In genomic region chr8:83584771-83585170, GRCm38 (mm10) we compare ENCODE assay signal across 28 mouse cellular contexts. TPM values are rescaled to one million over a fixed set of nuclear protein-coding genes. Genes with fewer than 3 reads are reported as not detected.
DNase-seq lines count a peak whose midpoint lies in the region; ATAC-seq and TF ChIP-seq lines count a peak whose summit lies in the region.
"Had no signal": no experiment of that assay in that cellular context is flagged by ENCODE, and none has a peak within 500 bp of the region (broad histone marks: within the 10 kb centered on the region; RNA-seq: fewer than 3 reads in every experiment).

No protein-coding gene starts in this region.

- H3K4me1 ChIP-seq in forebrain, postnatal 0 days (ENCODE audit: insufficient read depth), result no peaks in the 10 kb centered on the region
- peaks cover 30% of the 10 kb centered on the region for H3K4me1 ChIP-seq in forebrain, embryonic 13.5 days
- H3K4me1 ChIP-seq in liver, embryonic 15.5 days (replicated peaks), result peaks cover 58% of the 10 kb centered on the region
- H3K4me1 ChIP-seq in liver, embryonic 11.5 days (replicated peaks; ENCODE audit: control insufficient read depth, insufficient read depth, low read length), result no peaks in the 10 kb centered on the region
- 0 out of 2 replicates have a peak, but pooled peaks cover 7% of the 10 kb centered on the region for H3K4me1 ChIP-seq in intestine, postnatal 0 days (replicated peaks; ENCODE audit: control insufficient read depth, insufficient read depth, low read length)

- no peaks in the 10 kb centered on the region for H3K9me3 ChIP-seq in forebrain, postnatal 0 days (ENCODE audit: low read length)
- no peaks in the 10 kb centered on the region for H3K9me3 ChIP-seq in forebrain, embryonic 13.5 days (replicated peaks)
- no peaks in the 10 kb centered on the region for H3K9me3 ChIP-seq in liver, embryonic 15.5 days (replicated peaks)
- H3K9me3 ChIP-seq in liver, embryonic 11.5 days (ENCODE audit: control insufficient read depth, low read length), result no peaks in the 10 kb centered on the region
- no peaks in the 10 kb centered on the region for H3K9me3 ChIP-seq in intestine, postnatal 0 days (ENCODE audit: control insufficient read depth)
- H3K9me3 ChIP-seq: embryonic facial prominence, embryonic 15.5 days; limb, embryonic 12.5 days; megakaryocyte, embryonic 14.5 days had no signal

- no peak overlapping the region for H3K4me3 ChIP-seq in forebrain, postnatal 0 days (ENCODE audit: low read depth, low read length)
- H3K4me3 ChIP-seq in forebrain, embryonic 13.5 days, result no peak overlapping the region
- no peak overlapping the region for H3K4me3 ChIP-seq in liver, embryonic 15.5 days (replicated peaks)
- H3K4me3 ChIP-seq in liver, embryonic 11.5 days (ENCODE audit: low read depth, low read length), result no peak overlapping the region
- no peak overlapping the region for H3K4me3 ChIP-seq in intestine, postnatal 0 days (ENCODE audit: low read depth, low read length)
- H3K4me3 ChIP-seq: embryonic facial prominence, embryonic 15.5 days; limb, embryonic 12.5 days; megakaryocyte, embryonic 14.5 days had no signal

- WGBS in forebrain, postnatal 0 days, result 79% methylated on average over 1 of the region's 1 CpGs
- 94% methylated on average over 1 of the region's 1 CpGs for WGBS in forebrain, embryonic 13.5 days
- 85% methylated on average over 1 of the region's 1 CpGs for WGBS in liver, embryonic 15.5 days (ENCODE audit: insufficient replicate concordance)
- 89% methylated on average over 1 of the region's 1 CpGs for WGBS in liver, embryonic 11.5 days
- 56% methylated on average over 1 of the region's 1 CpGs for WGBS in intestine, postnatal 0 days

- no peak for TF ChIP-seq POLR2A in brain, embryonic 14.5 days (IDR thresholded peaks at IDR 0.05; ENCODE audit: borderline replicate concordance, extremely low read depth, insufficient read depth, insufficient read length, poor library complexity, severe bottlenecking)

- H3K9ac ChIP-seq in forebrain, postnatal 0 days, result no peak overlapping the region
- H3K9ac ChIP-seq in forebrain, embryonic 13.5 days, result no peak overlapping the region
- no peak overlapping the region for H3K9ac ChIP-seq in liver, embryonic 15.5 days
- H3K9ac ChIP-seq in liver, embryonic 11.5 days (ENCODE audit: low read depth, low read length), result no peak overlapping the region
- no peak overlapping the region for H3K9ac ChIP-seq in intestine, postnatal 0 days (ENCODE audit: low read depth, low read length)
- H3K9ac ChIP-seq: embryonic facial prominence, embryonic 15.5 days; hindbrain, embryonic 14.5 days; limb, embryonic 12.5 days had no signal

- DNase-seq in forebrain, postnatal 0 days, result no peak
- no peak for DNase-seq in liver, embryonic 11.5 days (ENCODE audit: low spot score)
- DNase-seq in brain, embryonic 14.5 days (ENCODE audit: low read depth), result peak; percentile 31
- no peak for DNase-seq in left cerebral cortex, postnatal 4 days
- DNase-seq: adrenal gland, adult 8-10 months; gastrocnemius, postnatal 25 days; lung, adult 18-20 months; lung, postnatal 14 days had no signal

- no peak overlapping the region for H3K4me2 ChIP-seq in forebrain, postnatal 0 days (ENCODE audit: low read depth)
- no peak overlapping the region for H3K4me2 ChIP-seq in forebrain, embryonic 13.5 days
- H3K4me2 ChIP-seq in liver, embryonic 15.5 days, result no peak overlapping the region
- H3K4me2 ChIP-seq in liver, embryonic 11.5 days, result no peak overlapping the region
- H3K4me2 ChIP-seq in intestine, postnatal 0 days (replicated peaks; ENCODE audit: low read depth), result no peak overlapping the region
- H3K4me2 ChIP-seq: embryonic facial prominence, embryonic 15.5 days; hindbrain, embryonic 14.5 days; limb, embryonic 12.5 days had no signal

- H3K27ac ChIP-seq in forebrain, postnatal 0 days (ENCODE audit: low read depth, low read length), result no peak overlapping the region
- H3K27ac ChIP-seq in forebrain, embryonic 13.5 days, result no peak overlapping the region
- peak overlapping the region; percentile 34; the same call in 1 of the 2 replicates for H3K27ac ChIP-seq in liver, embryonic 15.5 days (replicated peaks)
- no peak overlapping the region for H3K27ac ChIP-seq in liver, embryonic 11.5 days (ENCODE audit: low read depth, low read length)
- H3K27ac ChIP-seq in intestine, postnatal 0 days (ENCODE audit: low read depth, low read length), result peak overlapping the region; percentile 60; the same call in 1 of the 2 replicates
- H3K27ac ChIP-seq: embryonic facial prominence, embryonic 15.5 days; hindbrain, embryonic 14.5 days; limb, embryonic 12.5 days; stomach, postnatal 0 days had no signal

- ATAC-seq in forebrain, postnatal 0 days, result no peak
- no peak for ATAC-seq in forebrain, embryonic 13.5 days
- no peak for ATAC-seq in liver, embryonic 15.5 days (ENCODE audit: insufficient read depth)
- ATAC-seq in liver, embryonic 11.5 days (replicated peaks; ENCODE audit: low FRiP score), result no peak
- peak; percentile 26 for ATAC-seq in intestine, postnatal 0 days
- ATAC-seq: midbrain, embryonic 16.5 days; Patski had no signal

- TF ChIP-seq CTCF in forebrain, postnatal 0 days (IDR thresholded peaks at IDR 0.05; ENCODE audit: low read depth), result 0 out of 2 replicates have a peak, but pooled peaks have one; percentile 2
- TF ChIP-seq CTCF in brain, embryonic 14.5 days (IDR thresholded peaks at IDR 0.05; ENCODE audit: borderline replicate concordance, extremely low read depth, insufficient read depth, insufficient read length), result no peak
- no peak for TF ChIP-seq CTCF in intestine, postnatal 0 days (IDR thresholded peaks at IDR 0.05; ENCODE audit: low read depth)

- intact Hi-C loops in left cerebral cortex, postnatal 4 days (cut with DNase I), result no loop called here

- H3K36me3 ChIP-seq in forebrain, postnatal 0 days (ENCODE audit: insufficient read depth), result peaks cover 6% of the 10 kb centered on the region; the same call in 1 of the 2 replicates
- H3K36me3 ChIP-seq in forebrain, embryonic 13.5 days (ENCODE audit: poor library complexity, severe bottlenecking), result peaks cover 42% of the 10 kb centered on the region
- peaks cover 34% of the 10 kb centered on the region for H3K36me3 ChIP-seq in liver, embryonic 15.5 days (replicated peaks)
- H3K36me3 ChIP-seq in liver, embryonic 11.5 days (ENCODE audit: control insufficient read depth, insufficient read depth, low read length), result peaks cover 18% of the 10 kb centered on the region
- H3K36me3 ChIP-seq in intestine, postnatal 0 days (ENCODE audit: control insufficient read depth, insufficient read depth), result peaks cover 7% of the 10 kb centered on the region; the same call in 1 of the 2 replicates

- H3K27me3 ChIP-seq in forebrain, postnatal 0 days (ENCODE audit: insufficient read depth, low read length), result no peaks in the 10 kb centered on the region
- no peaks in the 10 kb centered on the region for H3K27me3 ChIP-seq in forebrain, embryonic 13.5 days
- H3K27me3 ChIP-seq in liver, embryonic 15.5 days, result no peaks in the 10 kb centered on the region
- no peaks in the 10 kb centered on the region for H3K27me3 ChIP-seq in liver, embryonic 11.5 days (replicated peaks; ENCODE audit: control insufficient read depth, insufficient read depth, low read length)
- no peaks in the 10 kb centered on the region for H3K27me3 ChIP-seq in intestine, postnatal 0 days (replicated peaks; ENCODE audit: control insufficient read depth, insufficient read depth, low read length)
- H3K27me3 ChIP-seq: embryonic facial prominence, embryonic 15.5 days; limb, embryonic 12.5 days; megakaryocyte, embryonic 14.5 days; Patski had no signal

RNA-seq across cellular contexts. Expression of gene Ndufb7, which starts 18.3 kb away (rescaled TPM):
- 155 and 262 TPM in 2 replicates for total RNA-seq in forebrain, postnatal 0 days (2014; rRNA removed)
- polyA plus RNA-seq in forebrain, postnatal 0 days (2015; fragmentation: Nextera tagmentation; extraction: Ambion mirVana), result 392 and 492 TPM in 2 replicates
- 393 and 412 TPM in 2 replicates for polyA plus RNA-seq in forebrain, embryonic 13.5 days (2015; fragmentation: Nextera tagmentation; extraction: Ambion mirVana)
- 231 and 237 TPM in 2 replicates for polyA plus RNA-seq in liver, embryonic 15.5 days (2015; fragmentation: Nextera tagmentation; extraction: Ambion mirVana)
- polyA plus RNA-seq in liver, embryonic 11.5 days (2014; fragmentation: Nextera tagmentation; extraction: Ambion mirVana), result 321 and 354 TPM in 2 replicates
- polyA plus RNA-seq in brain, embryonic 14.5 days (2012; rRNA removed), result 294 and 383 TPM in 2 replicates
- polyA plus RNA-seq in intestine, postnatal 0 days (2015; fragmentation: Nextera tagmentation; extraction: Ambion mirVana), result 579 and 585 TPM in 2 replicates
- 100 to 1,000 TPM; 120 to 136 TPM for total RNA-seq in left cerebral cortex, postnatal 4 days (2021)

RNA-seq across cellular contexts. Expression of gene Tecr, which starts 23.0 kb away (rescaled TPM):
- 762 and 857 TPM in 2 replicates for total RNA-seq in forebrain, postnatal 0 days (2014; rRNA removed)
- polyA plus RNA-seq in forebrain, postnatal 0 days (2015; fragmentation: Nextera tagmentation; extraction: Ambion mirVana), result 1,089 and 1,117 TPM in 2 replicates
- 613 and 652 TPM in 2 replicates for polyA plus RNA-seq in forebrain, embryonic 13.5 days (2015; fragmentation: Nextera tagmentation; extraction: Ambion mirVana)
- 329 and 344 TPM in 2 replicates for polyA plus RNA-seq in liver, embryonic 15.5 days (2015; fragmentation: Nextera tagmentation; extraction: Ambion mirVana)
- 468 and 475 TPM in 2 replicates for polyA plus RNA-seq in liver, embryonic 11.5 days (2014; fragmentation: Nextera tagmentation; extraction: Ambion mirVana)
- polyA plus RNA-seq in brain, embryonic 14.5 days (2012; rRNA removed), result 913 and 1,191 TPM in 2 replicates
- 317 and 320 TPM in 2 replicates for polyA plus RNA-seq in intestine, postnatal 0 days (2015; fragmentation: Nextera tagmentation; extraction: Ambion mirVana)
- total RNA-seq in left cerebral cortex, postnatal 4 days (2021), result 100 to 1,000 TPM; 610 to 661 TPM

RNA-seq across cellular contexts. Expression of gene Dnajb1, which starts 23.2 kb away (rescaled TPM):
- total RNA-seq in forebrain, postnatal 0 days (2014; rRNA removed), result 41.2 and 46.6 TPM in 2 replicates
- polyA plus RNA-seq in forebrain, postnatal 0 days (2015; fragmentation: Nextera tagmentation; extraction: Ambion mirVana), result 40.7 and 65.1 TPM in 2 replicates
- 59.4 and 61.9 TPM in 2 replicates for polyA plus RNA-seq in forebrain, embryonic 13.5 days (2015; fragmentation: Nextera tagmentation; extraction: Ambion mirVana)
- polyA plus RNA-seq in liver, embryonic 15.5 days (2015; fragmentation: Nextera tagmentation; extraction: Ambion mirVana), result 52.7 and 56.0 TPM in 2 replicates
- 75.9 and 77.1 TPM in 2 replicates for polyA plus RNA-seq in liver, embryonic 11.5 days (2014; fragmentation: Nextera tagmentation; extraction: Ambion mirVana)
- 35.1 and 38.0 TPM in 2 replicates for polyA plus RNA-seq in brain, embryonic 14.5 days (2012; rRNA removed)
- 26.1 and 28.8 TPM in 2 replicates for polyA plus RNA-seq in intestine, postnatal 0 days (2015; fragmentation: Nextera tagmentation; extraction: Ambion mirVana)
- 10 to 100 TPM; 35.3 to 35.9 TPM for total RNA-seq in left cerebral cortex, postnatal 4 days (2021)

RNA-seq across cellular contexts. Expression of gene Olfr370, which starts 49.2 kb away (rescaled TPM):
- total RNA-seq in forebrain, postnatal 0 days (2014; rRNA removed), result not detected in 2 replicates
- polyA plus RNA-seq in forebrain, postnatal 0 days (2015; fragmentation: Nextera tagmentation; extraction: Ambion mirVana), result 0.04 TPM in 1 of 2 replicates, not detected in the other
- 0.15 TPM in 1 of 2 replicates, not detected in the other for polyA plus RNA-seq in forebrain, embryonic 13.5 days (2015; fragmentation: Nextera tagmentation; extraction: Ambion mirVana)
- polyA plus RNA-seq in liver, embryonic 15.5 days (2015; fragmentation: Nextera tagmentation; extraction: Ambion mirVana), result not detected in 2 replicates
- polyA plus RNA-seq in liver, embryonic 11.5 days (2014; fragmentation: Nextera tagmentation; extraction: Ambion mirVana), result not detected in 2 replicates
- 0.10 and 0.15 TPM in 2 replicates for polyA plus RNA-seq in brain, embryonic 14.5 days (2012; rRNA removed)
- not detected in 2 replicates for polyA plus RNA-seq in intestine, postnatal 0 days (2015; fragmentation: Nextera tagmentation; extraction: Ambion mirVana)
- not detected for total RNA-seq in left cerebral cortex, postnatal 4 days (2021)
- total RNA-seq: adrenal gland, adult 8-10 months; ES-E14; gastrocnemius, postnatal 25 days; heart, postnatal 25 days; layer of hippocampus, postnatal 10 days; neutrophil, adult 5-6 weeks had no signal
- polyA plus RNA-seq: frontal cortex, adult 2 months; intestine, embryonic 14.5 days; kidney, embryonic 16.5 days; large intestine, adult 2 months; limb, embryonic 12.5 days; midbrain, embryonic 16.5 days; stomach, postnatal 0 days; thymus, postnatal 0 days; urinary bladder, adult 2 months had no signal

Comparison
In these comparisons a context has a peak if more than half of its experiments do, and no peak if none do; other contexts are left out.
1. H3K27ac ChIP-seq: peak in liver, embryonic 15.5 days (single experiment) and intestine, postnatal 0 days (single experiment); none in forebrain, postnatal 0 days (single experiment), forebrain, embryonic 13.5 days (single experiment) and liver, embryonic 11.5 days (single experiment).